ENCODE assay signal across 12 mouse cellular contexts in the genomic region with DNA sequence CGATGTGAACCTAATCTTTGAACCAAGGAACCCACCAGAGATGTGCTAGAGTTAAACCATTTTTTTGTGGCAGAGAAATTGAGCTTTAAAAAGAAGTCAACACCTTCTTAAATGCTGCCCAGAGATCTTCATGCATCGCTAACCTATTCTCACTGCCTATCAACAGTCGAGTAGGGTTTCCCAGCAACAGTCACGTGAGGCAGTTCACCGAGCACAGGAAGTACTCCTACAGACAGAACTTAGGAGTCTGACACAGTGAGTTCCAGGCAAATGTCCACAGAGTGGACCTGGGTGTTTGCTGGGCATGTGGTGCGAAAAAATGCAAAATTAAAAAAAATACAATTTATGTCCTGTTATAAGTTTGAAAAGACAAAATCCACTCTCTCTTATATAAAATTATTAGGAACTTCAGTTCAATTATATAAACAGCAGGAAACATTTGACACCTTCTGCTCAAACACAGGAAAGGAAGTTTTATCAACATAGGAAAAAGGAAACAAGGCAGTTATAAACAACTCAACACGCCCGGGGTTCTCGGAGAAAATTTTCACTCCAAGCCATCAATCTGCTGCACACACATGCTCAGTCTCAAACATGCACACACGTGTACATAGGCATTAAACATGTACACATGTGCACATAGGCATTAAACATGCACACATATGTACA.
DNase-seq lines count a peak whose midpoint lies in the region; ATAC-seq lines count a peak whose summit lies in the region.
"Had no signal": no experiment of that assay in that cellular context is flagged by ENCODE, and none has a peak within 500 bp of the region (broad histone marks: within the 10 kb centered on the region; RNA-seq: fewer than 3 reads in every experiment).

No protein-coding gene starts in this region.

- peak; percentile 55 to 72 for DNase-seq in heart, adult 18-20 months
- DNase-seq in heart, postnatal 14 days: no peak
- peak; percentile 10 for DNase-seq in A20 (ENCODE audit: low read depth, low spot score)
- DNase-seq in kidney, postnatal 36 days: peak; percentile 76 to 88
- DNase-seq in left cerebral cortex, adult 8-10 months (ENCODE audit: low spot score in 2 of 2): no peak
- DNase-seq: cerebellum, adult 11-12 months had no signal

- intact Hi-C loops in heart, postnatal 14 days (cut with DNase I): no loop called here

- ATAC-seq in heart, embryonic 15.5 days (replicated peaks; ENCODE audit: insufficient number of reproducible peaks, insufficient read depth, low FRiP score, low read depth): 0 out of 2 replicates have a peak, but pooled peaks have one; percentile 33
- ATAC-seq in erythroblast, adult 5-6 weeks (replicated peaks; ENCODE audit: low FRiP score, poor library complexity, severe bottlenecking): no peak
- ATAC-seq in intestine, embryonic 15.5 days: no peak

- H3K4me1 ChIP-seq in heart, embryonic 15.5 days (replicated peaks): peaks cover 45% of the 10 kb centered on the region
- peaks cover 8% of the 10 kb centered on the region for H3K4me1 ChIP-seq in intestine, embryonic 15.5 days (replicated peaks)

- H3K27ac ChIP-seq in heart, embryonic 15.5 days: peak overlapping the region; percentile 22
- H3K27ac ChIP-seq in intestine, embryonic 15.5 days: no peak overlapping the region
- H3K27ac ChIP-seq: neural tube, embryonic 13.5 days; stomach, embryonic 15.5 days had no signal

- H3K9me3 ChIP-seq in heart, embryonic 15.5 days (replicated peaks): no peaks in the 10 kb centered on the region
- H3K9me3 ChIP-seq in intestine, embryonic 15.5 days: no peaks in the 10 kb centered on the region
- H3K9me3 ChIP-seq: neural tube, embryonic 13.5 days; stomach, embryonic 15.5 days had no signal

- H3K27me3 ChIP-seq in heart, embryonic 15.5 days: no peaks in the 10 kb centered on the region
- no peaks in the 10 kb centered on the region for H3K27me3 ChIP-seq in intestine, embryonic 15.5 days (replicated peaks)
- H3K27me3 ChIP-seq: neural tube, embryonic 13.5 days; stomach, embryonic 15.5 days had no signal

- WGBS in heart, embryonic 15.5 days: 38% methylated on average over 10 of the region's 10 CpGs
- 45% methylated on average over 10 of the region's 10 CpGs for WGBS in intestine, embryonic 15.5 days

- H3K4me3 ChIP-seq in heart, embryonic 15.5 days: no peak overlapping the region
- H3K4me3 ChIP-seq in intestine, embryonic 15.5 days (replicated peaks): no peak overlapping the region
- H3K4me3 ChIP-seq: erythroblast, embryonic 14.5 days; neural tube, embryonic 13.5 days; stomach, embryonic 15.5 days had no signal

- H3K4me2 ChIP-seq in heart, embryonic 15.5 days: no peak overlapping the region
- H3K4me2 ChIP-seq in intestine, embryonic 15.5 days (replicated peaks): no peak overlapping the region
- H3K4me2 ChIP-seq: neural tube, embryonic 13.5 days; stomach, embryonic 15.5 days had no signal

- H3K9ac ChIP-seq in heart, embryonic 15.5 days: no peak overlapping the region
- no peak overlapping the region for H3K9ac ChIP-seq in intestine, embryonic 15.5 days
- H3K9ac ChIP-seq: neural tube, embryonic 13.5 days; stomach, embryonic 15.5 days had no signal

- H3K36me3 ChIP-seq in heart, embryonic 15.5 days: no peaks in the 10 kb centered on the region
- H3K36me3 ChIP-seq in intestine, embryonic 15.5 days: no peaks in the 10 kb centered on the region
- H3K36me3 ChIP-seq: neural tube, embryonic 13.5 days; stomach, embryonic 15.5 days had no signal

Comparison
In these comparisons a context has a peak if more than half of its experiments do, and no peak if none do; other contexts are left out.
1. DNase-seq: peak in heart, adult 18-20 months (2 of 2), A20 (single experiment) and kidney, postnatal 36 days (2 of 2); none in heart, postnatal 14 days (0 of 2) and left cerebral cortex, adult 8-10 months (0 of 2).